Mouse (Mus musculus) heart, embryonic 12.5 days (tissue): Measurements from ENCODE around the gene Wdr19. TPM values are rescaled to one million over a fixed set of nuclear protein-coding genes. Genes with fewer than 3 reads are reported as not detected.

Source experiments
- ATAC-seq: fragments of 200-750 bp; cut with Nextera tagmentation; 2 replicates; pipeline ENCODE4 v1.8.0; 2017; ENCODE audit warnings: moderate TSS enrichment, moderate library complexity; ENCODE audit not compliant: insufficient number of reproducible peaks, low FRiP score
- H3K27ac ChIP-seq: fragments of 300-500 bp; sonication (generic); 2 replicates; pipeline ENCODE4 v1.5.1; 2016; ENCODE audit warnings: mild to moderate bottlenecking, moderate library complexity; ENCODE audit not compliant: poor library complexity, severe bottlenecking
- H3K27me3 ChIP-seq: fragments of 300-500 bp; sonication (generic); replicated peaks from 2 replicates; pipeline ENCODE4 v1.6.1; 2016; ENCODE audit warnings: mild to moderate bottlenecking, moderate library complexity
- H3K36me3 ChIP-seq: fragments of 300-500 bp; sonication (generic); 2 replicates; pipeline ENCODE4 v1.6.1; 2016; ENCODE audit warnings: mild to moderate bottlenecking, moderate library complexity
- H3K4me1 ChIP-seq: fragments of 300-500 bp; sonication (generic); replicated peaks from 2 replicates; pipeline ENCODE4 v1.6.1; 2016; ENCODE audit warnings: mild to moderate bottlenecking
- H3K4me2 ChIP-seq: fragments of 300-500 bp; sonication (generic); 2 replicates; pipeline ENCODE4 v1.6.1; 2016; ENCODE audit warnings: mild to moderate bottlenecking, moderate library complexity
- H3K4me3 ChIP-seq: fragments of 300-500 bp; sonication (generic); 2 replicates; pipeline ENCODE4 v1.5.1; 2016; ENCODE audit warnings: mild to moderate bottlenecking
- H3K9ac ChIP-seq: fragments of 300-500 bp; sonication (generic); 2 replicates; pipeline ENCODE4 v1.6.1; 2016; ENCODE audit warnings: mild to moderate bottlenecking, moderate library complexity
- H3K9me3 ChIP-seq: fragments of 300-500 bp; sonication (generic); replicated peaks from 2 replicates; pipeline ENCODE4 v1.6.1; 2016; ENCODE audit warnings: mild to moderate bottlenecking, moderate library complexity
- WGBS: fragments of 180-500 bp; shearing (Covaris S2); methylation state at CpG from one replicate; pipeline ENCODE4 v1.1.7; 2016; 5-methylcytosine and 5-hydroxymethylcytosine counted together
- polyA plus RNA-seq: library from polyadenylated mRNA; unstranded; fragments of >200 nt; fragmentation: Nextera tagmentation; extraction: Ambion mirVana; gene quantifications from 2 replicates; pipeline ENCODE4 v1.2.1, GENCODE M21; 2016

Gene Wdr19
- 7.9 and 8.4 TPM in 2 replicates for polyA plus RNA-seq

GRCm38 (mm10) chr5:65199346-65200128, at the start of gene Wdr19:
Wdr19 (plus strand) TSS chr5:65199696.
- WGBS, result under 1% methylated on average over 37 of the region's 37 CpGs
- H3K27me3 ChIP-seq, result no peaks in the 10 kb centered on the region
- peak within 1 kb of the TSS; percentile 53 for H3K27ac ChIP-seq
- no peaks in the 10 kb centered on the region for H3K9me3 ChIP-seq
- H3K4me2 ChIP-seq, result peak within 1 kb of the TSS; percentile 75
- peak within 1 kb of the TSS; percentile 63 for H3K4me3 ChIP-seq
- H3K4me1 ChIP-seq, result peaks cover 5% of the 10 kb centered on the region
- peak within 1 kb of the TSS; percentile 73 for H3K9ac ChIP-seq
- H3K36me3 ChIP-seq, result no peaks in the 10 kb centered on the region
- ATAC-seq, result peak; percentile 100

GRCm38 (mm10) chr5:65149706-65150105, 49.8 kb upstream of the Wdr19 start:
- whole genome bisulfite sequencing, result 90% methylated on average over 6 of the region's 6 CpGs
- H3K27ac ChIP-seq, result no peak overlapping the region
- ATAC-seq, result no peak
- no peak overlapping the region for H3K4me3 ChIP-seq
- H3K9ac ChIP-seq, result no peak overlapping the region
- H3K4me1 ChIP-seq, result peaks cover 9% of the 10 kb centered on the region; the same call in 1 of the 2 replicates
- no peaks in the 10 kb centered on the region for H3K27me3 ChIP-seq
- no peaks in the 10 kb centered on the region for H3K9me3 ChIP-seq
- H3K4me2 ChIP-seq, result no peak overlapping the region
- H3K36me3 ChIP-seq, result peaks cover 43% of the 10 kb centered on the region

GRCm38 (mm10) chr5:65150376-65150955, 49.0 kb upstream of the Wdr19 start:
- Histone ChIP-seq H3K27ac (no peak overlapping the region), H3K36me3 (peaks cover 36% of the 10 kb centered on the region), H3K9me3 (no peaks in the 10 kb centered on the region), H3K27me3 (no peaks in the 10 kb centered on the region), H3K4me1 (peaks cover 9% of the 10 kb centered on the region; the same call in 1 of the 2 replicates), H3K4me3 (no peak overlapping the region), H3K4me2 (no peak overlapping the region), H3K9ac (no peak overlapping the region)
- ATAC-seq, result no peak
- 79% methylated on average over 8 of the region's 8 CpGs for WGBS

GRCm38 (mm10) chr5:65151276-65151675, 48.2 kb upstream of the Wdr19 start:
- no peaks in the 10 kb centered on the region for H3K9me3 ChIP-seq
- no peak overlapping the region for H3K4me3 ChIP-seq
- H3K27me3 ChIP-seq, result no peaks in the 10 kb centered on the region
- WGBS, result 87% methylated on average over 3 of the region's 3 CpGs
- no peak for ATAC-seq
- H3K9ac ChIP-seq, result no peak overlapping the region
- H3K4me2 ChIP-seq, result no peak overlapping the region
- H3K4me1 ChIP-seq, result peaks cover 9% of the 10 kb centered on the region; the same call in 1 of the 2 replicates
- H3K27ac ChIP-seq, result no peak overlapping the region
- H3K36me3 ChIP-seq, result peaks cover 41% of the 10 kb centered on the region

- Histone ChIP-seq H3K4me3 (no peak overlapping the region), H3K4me1 (peaks cover 9% of the 10 kb centered on the region; the same call in 1 of the 2 replicates), H3K4me2 (no peak overlapping the region), H3K36me3 (peaks cover 44% of the 10 kb centered on the region), H3K27ac (no peak overlapping the region), H3K9ac (no peak overlapping the region), H3K9me3 (no peaks in the 10 kb centered on the region), H3K27me3 (no peaks in the 10 kb centered on the region)
- no peak for ATAC-seq
- WGBS, result 56% methylated on average over 5 of the region's 5 CpGs
These were observed 47.7 kb upstream of the Wdr19 start for GRCm38 (mm10) chr5:65151767-65152166.

GRCm38 (mm10) chr5:65154287-65154686, 45.2 kb upstream of the Wdr19 start:
- Histone ChIP-seq H3K27me3 (no peaks in the 10 kb centered on the region), H3K4me1 (peaks cover 9% of the 10 kb centered on the region; the same call in 1 of the 2 replicates), H3K4me3 (no peak overlapping the region), H3K9me3 (no peaks in the 10 kb centered on the region), H3K9ac (no peak overlapping the region), H3K4me2 (no peak overlapping the region), H3K27ac (no peak overlapping the region), H3K36me3 (peaks cover 36% of the 10 kb centered on the region)
- WGBS, result 82% methylated on average over 6 of the region's 6 CpGs
- no peak for ATAC-seq

- no peaks in the 10 kb centered on the region for H3K27me3 ChIP-seq
- peak overlapping the region; percentile 59; the same call in 1 of the 2 replicates for H3K27ac ChIP-seq
- peaks cover under 1% of the 10 kb centered on the region; the same call in 1 of the 2 replicates for H3K4me1 ChIP-seq
- no peak overlapping the region for H3K4me3 ChIP-seq
- WGBS, result 67% methylated on average over 2 of the region's 2 CpGs
- peaks cover 40% of the 10 kb centered on the region for H3K36me3 ChIP-seq
- no peak for ATAC-seq
- no peaks in the 10 kb centered on the region for H3K9me3 ChIP-seq
- no peak overlapping the region for H3K9ac ChIP-seq
- H3K4me2 ChIP-seq, result no peak overlapping the region
These were observed 42.6 kb upstream of the Wdr19 start for GRCm38 (mm10) chr5:65156853-65157252.

- peaks cover 47% of the 10 kb centered on the region for H3K36me3 ChIP-seq
- no peak overlapping the region for H3K4me2 ChIP-seq
- ATAC-seq, result peak; percentile 88
- H3K9me3 ChIP-seq, result no peaks in the 10 kb centered on the region
- H3K9ac ChIP-seq, result no peak overlapping the region
- no peaks in the 10 kb centered on the region for H3K27me3 ChIP-seq
- 58% methylated on average over 22 of the region's 22 CpGs for WGBS
- no peak overlapping the region for H3K4me3 ChIP-seq
- peak overlapping the region; percentile 76 for H3K27ac ChIP-seq
- H3K4me1 ChIP-seq, result no peaks in the 10 kb centered on the region
These were observed 41.8 kb upstream of the Wdr19 start for GRCm38 (mm10) chr5:65157412-65158381.

GRCm38 (mm10) chr5:65158696-65159305, 40.7 kb upstream of the Wdr19 start:
- peak overlapping the region; percentile 64 for H3K27ac ChIP-seq
- H3K27me3 ChIP-seq, result no peaks in the 10 kb centered on the region
- ATAC-seq, result no peak
- H3K9ac ChIP-seq, result no peak overlapping the region
- no peak overlapping the region for H3K4me3 ChIP-seq
- no peak overlapping the region for H3K4me2 ChIP-seq
- no peaks in the 10 kb centered on the region for H3K9me3 ChIP-seq
- WGBS, result 84% methylated on average over 20 of the region's 20 CpGs
- no peaks in the 10 kb centered on the region for H3K4me1 ChIP-seq
- peaks cover 57% of the 10 kb centered on the region for H3K36me3 ChIP-seq

- Histone ChIP-seq H3K27me3 (no peaks in the 10 kb centered on the region), H3K9ac (no peak overlapping the region), H3K36me3 (peaks cover 60% of the 10 kb centered on the region), H3K4me1 (peaks cover 7% of the 10 kb centered on the region), H3K4me2 (no peak overlapping the region), H3K27ac (no peak overlapping the region), H3K4me3 (no peak overlapping the region), H3K9me3 (no peaks in the 10 kb centered on the region)
- WGBS, result 55% methylated on average over 5 of the region's 5 CpGs
- ATAC-seq, result no peak
These were observed 36.5 kb upstream of the Wdr19 start for GRCm38 (mm10) chr5:65163001-65163400.
